Mouse (Mus musculus): Measurements from ENCODE around the gene Eml2. TPM values are rescaled to one million over a fixed set of nuclear protein-coding genes. Genes with fewer than 3 reads are reported as not detected.
"Not testable (repeated sequence)": the region's sequence is repeated elsewhere in the genome, so short reads cannot be mapped to it uniquely, and the experiment has no call there.

Gene Eml2
- polyA plus RNA-seq (2015; fragmentation: Nextera tagmentation; extraction: Ambion mirVana), result 5.7 and 6.1 TPM in 2 replicates

- no peak for DNase-seq (ENCODE audit: low spot score)
Measured at GRCm38 (mm10) chr7:19175708-19176515, at the start of gene Eml2. Eml2 (plus strand) TSS chr7:19176421.

GRCm38 (mm10) chr7:19127744-19128143, 48.5 kb upstream of the Eml2 start:
- DNase-seq (ENCODE audit: low spot score), result no peak

GRCm38 (mm10) chr7:19129396-19129795, 46.8 kb upstream of the Eml2 start:
- no peak for DNase-seq (ENCODE audit: low spot score)

GRCm38 (mm10) chr7:19130657-19131056, 45.6 kb upstream of the Eml2 start:
- no peak for DNase-seq (ENCODE audit: low spot score)

- peak; percentile 94 for DNase-seq (ENCODE audit: low spot score)
Measured at GRCm38 (mm10) chr7:19131324-19131848, 44.8 kb upstream of the Eml2 start.

GRCm38 (mm10) chr7:19136168-19136567, 40.1 kb upstream of the Eml2 start:
- DNase-seq (ENCODE audit: low spot score), result no peak

GRCm38 (mm10) chr7:19136673-19137334, 39.4 kb upstream of the Eml2 start:
- peak; percentile 55 for DNase-seq (ENCODE audit: low spot score)

- peak; percentile 65 for DNase-seq (ENCODE audit: low spot score)
Measured at GRCm38 (mm10) chr7:19137380-19137779, 38.8 kb upstream of the Eml2 start.

GRCm38 (mm10) chr7:19146793-19147192, 29.4 kb upstream of the Eml2 start:
- DNase-seq (ENCODE audit: low spot score), result no peak

- DNase-seq (ENCODE audit: low spot score), result no peak
Measured at GRCm38 (mm10) chr7:19147497-19148045, 28.6 kb upstream of the Eml2 start.

- no peak for DNase-seq (ENCODE audit: low spot score)
Measured at GRCm38 (mm10) chr7:19148180-19148874, 27.9 kb upstream of the Eml2 start.

- peak; percentile 100 for DNase-seq (ENCODE audit: low spot score)
Measured at GRCm38 (mm10) chr7:19148875-19149541, 27.2 kb upstream of the Eml2 start, which contains the start of gene Qpctl. Qpctl (minus strand) TSS chr7:19149291.

GRCm38 (mm10) chr7:19149626-19150025, 26.6 kb upstream of the Eml2 start, which contains the start of gene Snrpd2:
Snrpd2 (plus strand) TSS chr7:19149722.
- DNase-seq (ENCODE audit: low spot score), result peak; percentile 97

- DNase-seq (ENCODE audit: low spot score), result not testable (repeated sequence)
Measured at GRCm38 (mm10) chr7:19151121-19151520, 25.1 kb upstream of the Eml2 start.

GRCm38 (mm10) chr7:19154796-19155195, 21.4 kb upstream of the Eml2 start:
- no peak for DNase-seq (ENCODE audit: low spot score)

GRCm38 (mm10) chr7:19155825-19156475, 20.3 kb upstream of the Eml2 start:
- peak; percentile 15 for DNase-seq (ENCODE audit: low spot score)

- peak; percentile 93 for DNase-seq (ENCODE audit: low spot score)
Measured at GRCm38 (mm10) chr7:19157160-19157800, 18.9 kb upstream of the Eml2 start.

GRCm38 (mm10) chr7:19158601-19159000, 17.6 kb upstream of the Eml2 start:
- DNase-seq (ENCODE audit: low spot score), result no peak

GRCm38 (mm10) chr7:19159411-19159810, 16.8 kb upstream of the Eml2 start:
- no peak for DNase-seq (ENCODE audit: low spot score)

GRCm38 (mm10) chr7:19160115-19160514, 16.1 kb upstream of the Eml2 start:
- DNase-seq (ENCODE audit: low spot score), result peak; percentile 48
